Mouse (Mus musculus): Measurements from ENCODE around the gene Cd47. TPM values are rescaled to one million over a fixed set of nuclear protein-coding genes. Genes with fewer than 3 reads are reported as not detected.

The Cd47 gene
- total RNA-seq, 2 experiments from 2014 or later: 238 to 249 TPM

DNA sequence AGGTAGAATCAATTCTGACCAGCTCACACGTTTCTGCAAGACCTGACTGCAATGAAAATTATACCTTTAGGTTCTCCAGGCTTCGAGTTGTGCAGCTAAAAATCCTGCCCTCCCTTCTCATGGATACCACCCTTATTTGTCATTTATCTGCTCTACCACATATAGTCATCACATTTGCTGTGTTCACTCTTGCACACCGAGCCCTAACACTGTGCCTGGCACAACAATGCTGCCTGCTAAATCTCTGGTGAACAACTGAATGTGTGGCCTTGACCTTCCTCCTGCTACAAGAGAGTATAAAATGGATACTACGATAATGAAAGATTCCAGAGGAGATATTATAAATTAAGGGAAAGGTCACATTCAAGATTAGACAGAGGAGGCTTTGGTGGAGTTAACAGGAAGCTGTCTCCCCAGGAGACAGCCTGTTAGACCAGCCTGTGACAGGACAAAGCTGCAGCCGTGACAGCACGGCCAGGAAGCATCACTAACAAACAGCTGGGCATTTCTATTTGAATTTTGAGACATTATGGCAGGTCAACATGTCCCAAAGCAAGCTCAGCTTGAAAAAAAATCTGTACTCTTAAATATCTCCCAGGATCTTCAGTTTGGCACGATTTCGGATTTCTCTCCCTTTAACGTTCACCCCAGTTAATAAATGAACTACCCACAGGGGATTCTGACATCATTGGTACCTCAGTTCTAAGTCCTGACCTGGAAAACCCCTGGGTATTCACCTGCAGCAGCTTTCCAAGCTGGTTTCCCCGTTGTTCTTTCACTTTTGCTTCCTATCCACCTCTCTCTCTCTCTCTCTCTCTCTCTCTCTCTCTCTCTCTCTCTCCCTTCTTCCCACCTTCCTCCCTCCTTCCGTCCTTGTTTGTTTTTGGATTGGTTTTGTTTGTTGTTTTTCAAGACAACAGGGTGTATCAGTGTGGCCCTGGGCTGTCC lies 137.2 kb downstream of the Cd47 start:
- intact Hi-C loops (cut with DNase I): no loop called here
- DNase-seq (ENCODE audit: low spot score in 2 of 2): no peak

DNA sequence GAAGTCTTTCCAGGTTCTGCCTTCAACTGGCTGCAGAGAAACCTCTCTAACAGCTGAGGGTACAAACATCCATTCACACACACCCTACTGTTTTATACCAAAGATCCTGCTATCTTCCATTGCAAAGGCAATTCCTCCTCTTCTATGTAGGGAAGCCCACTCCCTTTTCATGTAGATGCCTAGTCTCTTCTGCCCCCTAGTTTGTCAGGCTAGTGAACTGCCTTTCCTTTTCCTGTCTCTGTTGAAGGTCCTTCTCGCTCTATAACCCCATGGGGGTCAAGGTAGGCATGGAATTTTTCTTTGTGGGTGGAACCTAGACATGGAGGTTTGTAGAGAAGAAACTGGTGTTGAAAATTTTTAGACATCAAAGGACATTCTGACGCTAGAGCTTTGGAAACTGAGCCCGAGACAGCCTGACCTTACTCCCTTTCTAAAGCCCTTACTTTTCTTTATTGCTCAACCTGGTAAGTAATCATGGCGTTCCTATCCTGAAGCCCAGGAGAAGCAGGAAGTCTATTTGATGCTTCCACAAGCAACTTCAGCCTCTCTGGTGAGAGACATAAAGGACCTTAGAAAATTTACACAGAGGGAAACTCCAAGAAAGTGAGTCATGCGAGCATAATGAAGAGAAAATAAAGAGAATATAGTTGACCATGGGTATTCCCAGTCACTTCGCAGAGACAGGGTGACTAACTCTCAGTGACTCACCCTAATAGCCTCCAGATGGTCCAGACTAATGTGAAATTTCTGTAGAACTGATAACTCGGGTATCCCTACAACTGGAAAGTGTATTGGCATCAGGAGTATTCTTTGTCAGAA lies 138.4 kb downstream of the Cd47 start:
- DNase-seq (ENCODE audit: low spot score in 2 of 2): no peak
- intact Hi-C loops (cut with DNase I): no loop called here

DNA sequence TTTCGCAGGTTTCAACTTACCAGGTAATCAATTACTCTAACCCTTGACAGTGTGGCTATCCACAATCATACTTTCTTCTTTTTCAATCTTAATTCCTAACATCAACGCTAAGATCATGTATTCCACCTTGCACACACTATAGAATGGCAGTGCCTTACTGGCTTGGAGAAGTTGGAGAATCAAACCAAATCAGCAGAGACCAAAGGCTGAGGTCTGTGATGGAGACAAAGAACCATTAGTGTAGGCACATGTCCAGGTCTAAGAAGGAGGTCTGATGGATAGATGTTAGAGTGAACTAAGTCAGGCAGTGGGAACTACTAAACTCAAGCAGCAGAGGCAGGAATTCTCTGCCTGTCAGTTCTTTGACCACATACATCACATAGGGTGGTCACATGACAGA lies 139.0 kb downstream of the Cd47 start:
- DNase-seq (ENCODE audit: low spot score in 2 of 2): no peak
- intact Hi-C loops (cut with DNase I): no loop called here

DNA sequence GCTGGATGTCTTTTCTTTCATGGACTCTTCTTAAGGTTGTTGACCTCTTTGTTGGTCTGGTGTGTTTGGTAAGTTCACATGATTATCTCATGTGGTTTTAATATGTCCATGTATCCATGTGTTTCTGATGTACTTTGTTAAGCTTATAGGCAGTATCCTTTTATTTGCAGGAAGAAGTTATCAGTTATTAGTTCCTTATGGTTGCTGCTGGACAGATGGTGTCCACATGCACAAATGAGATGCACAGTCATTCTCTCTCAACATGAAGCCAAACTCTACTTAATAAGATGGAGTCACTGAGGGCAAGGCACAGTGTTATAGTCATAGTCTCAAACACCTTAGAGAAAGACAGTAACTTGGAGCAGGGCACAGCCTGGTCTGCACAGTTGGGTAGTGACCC lies 140.1 kb downstream of the Cd47 start:
- DNase-seq (ENCODE audit: low spot score in 2 of 2): no peak
- intact Hi-C loops (cut with DNase I): no loop called here

DNA sequence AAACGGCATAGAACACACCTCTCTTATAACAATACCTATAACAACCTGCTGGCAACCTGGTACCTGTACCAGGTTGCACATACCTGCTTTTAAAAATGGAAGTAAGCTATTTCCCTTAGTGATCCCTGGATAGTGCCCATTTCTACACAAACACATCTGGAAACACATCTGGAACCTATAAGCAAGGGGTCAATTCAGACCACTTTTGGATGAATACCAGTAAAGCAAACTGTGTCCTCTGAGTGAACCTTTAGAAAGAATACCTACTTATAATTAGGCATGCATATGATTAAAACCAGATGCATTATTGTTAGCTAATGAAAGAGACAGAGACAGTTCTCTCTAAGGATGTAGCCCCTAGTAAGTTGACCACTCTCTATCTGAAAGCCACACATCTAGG lies 140.7 kb downstream of the Cd47 start:
- intact Hi-C loops (cut with DNase I): no loop called here
- DNase-seq (ENCODE audit: low spot score in 2 of 2): no peak

DNA sequence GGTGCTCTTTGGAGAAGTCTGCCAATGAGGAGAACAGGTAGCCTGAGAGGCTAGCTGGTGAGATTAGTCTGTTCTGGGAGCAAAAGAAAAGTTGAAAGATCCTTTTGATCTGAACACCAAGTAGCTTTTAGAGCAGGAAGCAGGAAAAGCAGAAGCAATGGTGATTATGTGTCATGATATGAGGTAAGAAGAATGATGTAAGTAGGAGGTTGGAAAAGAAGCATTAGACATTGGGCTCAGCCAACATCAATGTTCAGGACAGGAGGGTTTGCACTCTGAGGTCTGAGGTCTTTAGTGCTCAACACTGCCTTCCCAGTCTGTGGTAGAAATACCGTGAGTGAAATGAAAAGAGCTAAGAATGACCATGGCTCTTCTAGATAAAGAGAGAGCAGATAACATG lies 143.4 kb downstream of the Cd47 start:
- no peak for DNase-seq (ENCODE audit: low spot score in 2 of 2)
- intact Hi-C loops (cut with DNase I): no loop called here

DNA sequence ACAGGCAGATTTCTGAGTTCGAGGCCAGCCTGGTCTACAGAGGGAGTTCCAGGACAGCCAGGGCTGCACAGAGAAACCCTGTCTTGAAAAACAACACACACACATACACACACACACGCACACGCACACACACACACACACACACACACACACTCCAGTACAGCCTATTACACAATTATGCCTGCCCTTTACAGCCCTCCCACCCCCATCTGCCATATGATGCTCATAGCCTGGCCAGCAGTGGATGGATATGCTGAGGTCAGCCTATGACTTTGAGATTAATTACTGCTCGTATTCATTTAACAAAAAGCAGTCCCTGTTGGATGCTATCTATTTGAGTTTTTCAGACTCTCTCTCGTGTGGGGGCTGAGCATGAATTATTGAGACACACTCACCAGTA lies 144.8 kb downstream of the Cd47 start:
- intact Hi-C loops (cut with DNase I): no loop called here
- no peak for DNase-seq (ENCODE audit: low spot score in 2 of 2)

DNA sequence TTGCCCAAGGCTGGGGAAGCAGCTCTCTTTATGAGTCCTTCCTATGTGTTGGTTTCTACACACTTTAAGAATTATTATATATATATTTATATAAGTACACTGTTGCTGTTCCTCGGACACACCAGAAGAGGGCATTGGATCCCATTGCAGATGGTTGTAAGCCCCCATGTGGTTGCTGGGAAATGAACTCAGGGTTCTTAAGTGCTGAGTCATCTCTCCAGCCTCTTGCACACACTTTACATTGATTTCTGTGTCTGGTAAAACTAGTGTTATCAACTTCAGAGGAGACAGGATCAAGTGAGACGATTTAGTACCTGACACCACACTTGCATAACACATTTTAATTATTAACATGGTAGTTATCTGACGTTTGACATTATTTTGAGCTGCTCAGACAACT lies 146.7 kb downstream of the Cd47 start:
- no peak for DNase-seq (ENCODE audit: low spot score in 2 of 2)
- intact Hi-C loops (cut with DNase I): no loop called here

DNA sequence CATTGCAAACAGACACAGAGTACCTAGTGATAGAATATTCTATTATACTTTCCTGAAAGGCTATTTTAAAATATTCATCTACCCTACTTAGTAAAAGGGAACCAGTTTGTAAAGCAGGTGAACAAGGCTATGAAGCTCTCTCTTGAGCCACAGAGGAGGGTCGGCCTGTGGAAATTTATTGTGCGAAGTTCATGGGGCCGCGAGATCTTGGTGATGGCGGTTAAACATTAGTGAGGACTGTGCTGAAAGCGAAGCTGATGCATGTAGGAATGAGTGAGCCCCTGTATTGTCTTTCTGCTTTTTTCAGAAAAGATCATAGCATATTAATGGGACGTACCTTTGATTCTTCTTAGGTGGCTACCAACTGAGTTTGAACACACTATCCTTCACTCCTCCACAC lies 147.3 kb downstream of the Cd47 start:
- DNase-seq (ENCODE audit: low spot score in 2 of 2): no peak
- intact Hi-C loops (cut with DNase I): no loop called here

DNA sequence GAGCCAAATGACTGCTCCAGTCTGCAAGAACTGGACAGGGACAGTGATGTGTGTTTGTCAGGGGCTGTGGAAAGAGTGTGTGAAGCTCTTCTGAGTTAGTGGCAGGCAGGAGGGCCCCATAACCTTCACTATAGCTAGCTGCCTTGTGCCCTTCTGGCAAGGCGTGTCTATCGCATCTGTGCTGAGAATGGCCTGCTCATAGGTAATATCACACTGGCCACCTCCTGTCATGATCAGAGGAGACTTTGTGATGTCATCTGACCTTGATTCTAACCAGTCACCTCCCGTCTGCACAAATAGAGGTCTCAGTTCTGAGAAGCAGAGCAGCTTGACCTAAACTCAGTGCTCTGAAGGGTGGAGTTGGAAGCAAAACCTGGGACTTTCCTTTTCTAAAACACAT lies 148.0 kb downstream of the Cd47 start:
- no peak for DNase-seq (ENCODE audit: low spot score in 2 of 2)
- intact Hi-C loops (cut with DNase I): no loop called here

DNA sequence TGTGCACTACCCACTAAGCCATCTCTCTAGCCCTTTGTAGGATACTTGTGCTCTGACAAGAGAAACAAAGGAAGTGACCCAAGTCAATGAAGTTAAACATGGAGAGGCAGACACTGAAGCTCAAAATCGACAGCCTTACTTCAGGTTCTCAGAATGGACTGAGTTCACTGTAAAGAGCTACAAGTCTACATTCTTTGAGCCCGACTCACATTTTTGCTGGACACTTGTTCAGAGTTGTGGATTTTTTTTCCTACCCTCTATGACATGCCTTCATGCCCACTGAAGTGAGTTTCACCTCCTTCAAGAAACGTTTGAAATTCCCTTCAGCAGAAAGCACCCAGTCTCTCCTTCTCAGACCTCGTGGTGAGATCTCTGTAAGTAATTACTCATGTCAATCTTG lies 148.9 kb downstream of the Cd47 start:
- intact Hi-C loops (cut with DNase I): no loop called here
- DNase-seq (ENCODE audit: low spot score in 2 of 2): no peak

DNA sequence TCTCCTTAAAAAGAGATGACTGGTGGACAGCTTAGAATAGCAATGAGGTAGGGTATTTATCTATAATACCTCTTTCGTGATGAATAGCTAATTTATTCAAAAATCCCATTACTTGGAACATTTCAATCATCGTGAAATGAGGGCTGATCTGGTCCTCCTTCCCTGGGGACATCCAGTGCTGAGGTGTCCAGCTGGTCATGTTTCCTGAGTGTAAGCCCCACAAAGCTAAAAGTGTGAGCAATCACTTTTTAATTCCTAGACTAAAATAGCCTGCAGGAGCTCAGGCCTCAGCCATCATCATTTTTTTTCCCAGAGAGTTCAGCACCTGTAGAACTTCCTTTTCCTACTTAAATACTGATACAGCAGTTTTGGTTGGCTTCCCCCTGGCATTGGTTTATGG lies 150.0 kb downstream of the Cd47 start:
- no peak for DNase-seq (ENCODE audit: low spot score in 2 of 2)
- intact Hi-C loops (cut with DNase I): no loop called here

DNA sequence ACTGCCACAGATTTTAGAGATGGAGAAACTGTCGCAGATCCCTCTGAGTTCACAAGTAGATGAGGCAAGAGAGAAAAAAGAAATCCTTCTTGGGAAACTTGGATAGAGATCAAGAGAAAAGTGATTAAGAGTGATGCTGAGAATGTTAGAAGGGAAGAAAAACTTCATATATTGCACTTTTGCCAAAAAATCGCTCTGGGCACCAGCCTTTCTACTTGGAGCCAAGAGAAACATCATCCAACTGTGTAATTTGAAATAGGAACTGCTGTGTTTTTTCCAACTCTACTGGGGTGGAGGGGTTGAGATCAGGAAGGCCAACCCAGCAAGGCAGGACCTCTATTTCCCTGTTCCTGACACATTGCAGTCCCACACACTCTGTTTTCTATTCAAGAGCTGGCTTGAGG lies 151.0 kb downstream of the Cd47 start:
- peak in 1 of 2 experiments; percentile 53 for DNase-seq (ENCODE audit: low spot score in 2 of 2)
- intact Hi-C loops (cut with DNase I): no loop called here

DNA sequence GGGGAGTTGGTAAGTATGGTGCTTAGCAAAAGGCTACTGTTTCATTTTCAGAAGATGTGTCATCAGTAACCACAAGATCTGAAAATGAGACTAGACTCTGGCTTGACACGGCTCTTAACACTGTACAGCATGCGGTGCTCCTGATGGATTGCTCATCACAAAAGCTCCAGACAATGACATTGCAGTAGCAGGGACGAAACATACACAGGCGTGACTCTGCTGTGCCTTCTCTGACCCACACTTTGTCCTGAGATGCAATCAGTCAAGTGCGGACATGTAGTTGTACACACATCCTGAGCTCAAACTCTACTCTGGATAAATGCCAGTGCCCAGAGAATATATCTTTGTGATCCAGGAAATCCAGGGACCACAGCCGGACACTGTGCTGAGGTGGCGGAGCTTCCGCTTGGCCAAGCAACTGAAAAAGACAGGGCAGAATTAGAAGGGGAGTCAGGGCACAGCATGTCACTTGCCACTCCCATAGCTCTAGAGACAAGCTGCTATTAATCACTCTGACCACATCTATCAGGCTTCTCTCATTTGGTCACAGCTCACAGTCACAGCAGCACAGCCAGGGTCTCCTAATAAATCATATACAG lies 151.7 kb downstream of the Cd47 start:
- no peak for DNase-seq (ENCODE audit: low spot score in 2 of 2)
- intact Hi-C loops (cut with DNase I): no loop called here

DNA sequence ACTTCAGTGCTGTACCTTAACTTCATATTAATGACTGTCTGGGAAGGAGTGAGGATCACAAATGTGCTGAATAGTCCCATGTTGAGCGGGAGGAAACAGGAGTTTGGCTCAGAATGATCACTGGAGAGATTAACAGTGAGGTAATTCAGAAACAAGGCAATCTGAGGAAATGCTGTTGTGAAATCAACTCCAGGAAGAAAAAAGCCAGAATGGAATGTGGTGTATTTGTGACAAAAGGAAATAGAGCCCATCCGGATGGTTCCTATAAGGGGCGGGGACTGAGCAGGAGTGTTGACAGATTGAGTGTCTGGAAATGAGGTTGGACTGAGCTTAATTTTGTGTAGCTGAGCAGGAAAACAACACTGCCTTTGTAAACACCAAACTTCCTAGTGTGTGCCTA lies 153.5 kb downstream of the Cd47 start:
- intact Hi-C loops (cut with DNase I): no loop called here
- DNase-seq (ENCODE audit: low spot score in 2 of 2): no peak

DNA sequence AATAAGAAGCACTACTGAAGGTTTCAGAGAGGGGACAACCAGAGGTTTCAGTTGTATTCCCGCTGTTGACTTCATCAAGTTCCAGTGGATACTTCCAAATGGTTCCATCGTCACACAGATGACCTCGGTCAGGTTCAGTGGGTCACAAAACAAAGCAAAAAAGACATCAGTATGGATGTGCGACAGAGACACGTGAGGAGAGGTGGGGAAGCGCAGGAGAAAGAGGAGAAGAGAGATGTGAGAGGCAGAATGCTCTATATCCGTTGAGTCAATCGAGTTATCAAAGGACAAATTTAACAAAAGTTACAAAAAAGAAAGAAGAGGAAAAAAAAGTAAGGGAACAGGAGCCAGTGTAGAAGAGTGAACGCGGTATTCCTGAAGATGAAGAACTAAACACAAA lies 154.6 kb downstream of the Cd47 start:
- intact Hi-C loops (cut with DNase I): no loop called here
- DNase-seq (ENCODE audit: low spot score in 2 of 2): no peak

DNA sequence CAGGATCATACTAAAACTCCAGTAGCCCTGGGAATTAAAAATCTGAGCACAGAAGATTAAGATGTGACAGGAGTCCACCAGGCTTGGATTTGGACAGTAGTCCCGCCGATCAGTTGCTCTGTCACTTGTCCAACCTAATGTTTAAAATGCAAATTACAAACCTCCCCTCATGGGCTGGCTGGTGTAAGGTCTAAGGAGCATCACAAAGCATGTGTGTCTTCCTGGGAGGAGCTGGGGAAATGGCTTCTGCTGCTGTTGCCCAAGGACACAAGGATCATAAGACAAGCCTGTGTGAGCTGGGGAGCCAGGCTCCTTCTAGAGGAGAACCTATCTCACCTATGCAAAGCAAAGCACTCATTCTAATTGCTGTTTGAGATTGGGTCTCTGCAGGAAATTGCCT lies 155.0 kb downstream of the Cd47 start:
- DNase-seq (ENCODE audit: low spot score in 2 of 2): no peak
- intact Hi-C loops (cut with DNase I): no loop called here

DNA sequence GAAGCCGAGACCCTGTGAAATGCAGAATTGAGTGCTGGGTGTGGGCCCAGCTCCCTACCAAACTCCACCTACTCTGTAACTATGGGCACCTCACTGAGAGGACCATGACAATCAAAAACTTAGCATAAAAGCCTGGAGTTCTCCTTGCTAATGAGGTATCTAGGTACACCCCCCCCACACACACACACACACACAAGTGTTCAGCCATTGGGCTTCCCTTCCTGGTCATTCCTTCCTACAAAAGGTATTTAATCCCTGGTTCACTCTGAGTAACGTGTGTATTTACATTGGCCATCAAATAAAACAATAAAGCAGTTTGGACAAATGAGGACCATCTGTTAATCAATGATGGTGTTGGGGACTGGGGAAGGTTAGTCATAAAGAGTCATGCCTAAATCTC lies 155.6 kb downstream of the Cd47 start:
- DNase-seq (ENCODE audit: low spot score in 2 of 2): no peak
- intact Hi-C loops (cut with DNase I): no loop called here

DNA sequence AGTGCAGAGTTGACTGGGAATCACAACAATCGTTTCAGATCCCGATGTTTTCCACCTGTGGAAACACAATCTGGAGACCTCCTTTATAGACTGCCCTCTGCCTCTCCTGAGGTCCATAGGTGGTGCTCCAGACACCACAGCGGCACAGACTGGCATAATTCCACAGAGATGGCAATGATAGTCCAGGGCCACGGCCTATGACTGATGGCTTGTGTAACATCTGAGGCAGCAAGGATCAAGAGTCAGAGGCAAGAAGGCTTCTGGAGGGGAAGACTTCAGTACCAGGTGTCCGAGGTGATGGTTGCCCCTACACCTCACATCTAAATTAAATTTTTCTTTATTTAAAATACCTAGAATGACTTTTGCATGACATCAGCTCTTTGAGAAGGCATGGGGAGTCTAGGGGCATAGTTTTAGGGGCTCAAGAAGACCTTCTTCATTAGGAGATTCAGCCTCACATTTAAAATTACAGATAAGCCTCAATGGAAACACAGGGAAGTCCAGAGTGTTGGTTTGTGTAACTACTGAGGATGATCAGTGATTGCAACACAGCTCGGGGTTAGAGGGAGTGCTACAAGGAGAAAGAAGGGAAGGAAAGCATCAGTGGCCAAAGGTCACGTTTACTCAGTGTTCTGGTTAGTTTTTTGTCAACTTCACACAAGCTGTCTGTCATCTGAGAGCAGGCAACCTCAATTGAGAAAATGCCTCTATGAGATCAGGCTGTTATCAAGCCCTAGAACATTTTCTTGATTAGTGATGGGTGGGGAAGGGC lies 156.4 kb downstream of the Cd47 start:
- intact Hi-C loops (cut with DNase I): no loop called here
- DNase-seq (ENCODE audit: low spot score in 2 of 2): no peak

DNA sequence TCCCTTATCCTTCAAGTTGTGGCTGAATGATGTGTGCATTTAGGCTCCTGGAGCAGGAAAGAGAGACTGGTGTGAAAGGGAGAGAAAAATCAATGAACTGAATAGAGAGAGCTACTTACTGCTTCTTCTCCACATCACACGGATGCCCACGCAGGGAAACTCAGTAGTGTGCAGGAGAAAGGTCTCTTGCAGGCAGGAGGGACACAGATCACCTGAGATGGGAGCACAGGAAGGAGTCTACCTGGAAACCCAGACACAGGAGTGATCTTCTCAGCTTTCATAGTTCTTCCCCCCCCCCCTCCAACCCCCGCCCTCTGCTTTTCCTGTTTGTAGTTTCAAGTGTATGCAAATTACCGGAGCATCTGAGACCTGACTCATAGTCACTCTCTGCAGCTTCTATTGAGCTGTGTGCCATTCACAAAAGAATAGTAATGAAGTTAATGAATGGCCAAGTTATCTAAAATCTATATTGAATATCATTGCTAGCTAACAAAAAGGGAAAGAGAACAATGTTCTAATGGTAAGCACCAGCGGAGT lies 158.6 kb downstream of the Cd47 start:
- intact Hi-C loops (cut with DNase I): no loop called here
- no peak for DNase-seq (ENCODE audit: low spot score in 2 of 2)

Measured in left cerebral cortex, postnatal 25 days (tissue).